Mouse (Mus musculus): ENCODE measurements around the gene Chadl.

- TF ChIP-seq CTCF (IDR thresholded peaks at IDR 0.05; ENCODE audit: extremely low read depth, insufficient read depth, insufficient read length, insufficient replicate concordance), result peak; percentile 79
- TF ChIP-seq POLR2A (IDR thresholded peaks at IDR 0.05; ENCODE audit: low read depth, low read length), result no peak
These were observed 2.9 kb downstream of the Chadl start for GRCm38 (mm10) chr15:81693967-81694881.

Data from spleen, adult 2 months (tissue).